Mouse (Mus musculus) left cerebral cortex, adult 18-20 months (tissue): Measurements from ENCODE around the gene Slc37a2. TPM values are rescaled to one million over a fixed set of nuclear protein-coding genes. Genes with fewer than 3 reads are reported as not detected.
"Not testable (repeated sequence)": the region's sequence is repeated elsewhere in the genome, so short reads cannot be mapped to it uniquely, and the experiment has no call there.

Experiments
- DNase-seq, 2 experiments: peaks; one replicate each; pipeline ENCODE4 v3.0.0; 2021 to 2022; ENCODE audit warnings: low spot score in 2 of 2, mixed read lengths in 1 of 2
- long read RNA-seq, 2 experiments: library from polyadenylated mRNA; stranded (forward); transcript quantifications; one replicate each; pipeline ENCODE4 v2.0.0; 2021
- total RNA-seq, 2 experiments: library from RNA; stranded (reverse); gene quantifications; 2 replicates each; pipeline ENCODE4 v1.2.3; 2021

The Slc37a2 gene
- 1 to 10 TPM; 1.3 TPM for total RNA-seq
- long read RNA-seq, experiment 1: 0 reads
- long read RNA-seq, experiment 2, full-length matches to known transcripts: 3 of 4 reads
- long read RNA-seq, experiment 2, partial matches to known transcripts: 1 of 4 reads
- long read RNA-seq, experiment 2, other reads (novel, unspliced or antisense): 0 of 4 reads

GRCm38 (mm10) chr9:37255149-37255888 is at the start of gene Slc37a2:
Slc37a2 (minus strand) TSS chr9:37255738.
- DNase-seq: peak; percentile 75 to 87

- no peak for DNase-seq
These were observed 46.2 kb upstream of the Slc37a2 start for GRCm38 (mm10) chr9:37301720-37302119.

- not testable (repeated sequence) for DNase-seq
These were observed 45.0 kb upstream of the Slc37a2 start for GRCm38 (mm10) chr9:37300501-37300900.

DNA sequence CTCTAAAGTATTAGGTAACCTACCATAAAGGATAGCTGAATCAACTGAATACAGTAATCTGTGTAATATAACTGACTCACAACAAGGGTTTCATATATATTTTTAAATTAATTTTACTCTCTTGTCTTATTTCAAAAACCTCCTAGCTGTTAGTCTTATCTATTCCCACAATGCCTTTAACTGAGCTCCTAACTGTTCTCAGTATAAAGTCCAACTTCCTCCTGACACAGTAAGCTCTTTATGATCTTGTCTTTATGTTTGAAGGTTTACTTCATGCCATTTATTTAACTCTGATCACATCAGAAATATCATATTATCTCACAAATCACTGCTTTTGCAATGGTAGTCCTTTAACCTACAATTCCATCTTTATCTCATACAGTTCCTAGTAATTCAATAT is 40.0 kb upstream of the Slc37a2 start:
- DNase-seq: no peak

GRCm38 (mm10) chr9:37266622-37267021 is 11.1 kb upstream of the Slc37a2 start:
- DNase-seq: no peak

DNA sequence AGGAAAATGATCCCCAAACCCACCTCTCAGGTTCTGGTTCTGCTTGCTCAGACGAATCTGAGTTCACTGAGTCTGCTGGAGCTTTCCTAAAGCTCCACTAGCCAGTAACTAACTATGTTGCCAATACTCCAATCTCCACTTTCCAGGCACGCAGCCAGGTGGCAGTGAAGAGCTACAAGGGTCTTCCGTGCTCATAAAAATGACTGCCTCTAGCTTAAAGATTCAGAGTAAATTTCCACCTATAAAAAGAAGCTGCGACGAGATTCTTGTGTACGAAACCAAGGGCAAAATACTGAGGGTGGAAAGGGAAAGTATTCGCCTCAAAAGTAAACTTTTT is 319 bp upstream of the Slc37a2 start:
- peak; percentile 42 to 49 for DNase-seq

DNA sequence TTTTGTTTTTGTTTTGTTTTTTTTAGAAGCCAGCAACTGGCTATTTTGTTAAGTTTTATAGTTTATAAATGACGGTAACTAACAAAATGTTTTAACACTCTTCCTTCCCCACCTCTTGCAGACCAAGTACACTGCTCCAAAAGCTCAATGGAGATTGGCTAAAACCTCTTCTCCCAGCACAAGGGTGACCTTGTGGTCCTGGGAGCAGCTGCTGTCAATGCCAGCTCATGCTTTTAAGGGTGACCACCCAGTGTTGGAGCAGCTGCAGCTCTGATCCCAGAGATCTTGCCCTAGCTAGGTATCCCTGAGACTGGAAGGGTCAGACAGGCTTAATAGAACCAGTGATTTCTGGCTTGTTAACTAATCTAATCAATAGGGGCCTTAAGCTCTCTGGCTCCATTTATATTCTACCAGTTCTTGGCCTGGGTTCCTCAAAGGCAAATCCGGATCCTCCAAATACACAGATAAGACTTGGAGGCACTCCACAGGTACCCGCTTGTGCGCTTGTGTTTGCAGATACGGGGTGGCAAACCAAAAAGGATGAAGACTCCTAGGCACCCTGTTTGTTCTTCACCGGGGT is 917 bp downstream of the Slc37a2 start:
- DNase-seq: no peak

GRCm38 (mm10) chr9:37250631-37251030 is 4.9 kb downstream of the Slc37a2 start:
- DNase-seq: no peak

- no peak for DNase-seq
These were observed 5.6 kb downstream of the Slc37a2 start for GRCm38 (mm10) chr9:37249976-37250375.

DNA sequence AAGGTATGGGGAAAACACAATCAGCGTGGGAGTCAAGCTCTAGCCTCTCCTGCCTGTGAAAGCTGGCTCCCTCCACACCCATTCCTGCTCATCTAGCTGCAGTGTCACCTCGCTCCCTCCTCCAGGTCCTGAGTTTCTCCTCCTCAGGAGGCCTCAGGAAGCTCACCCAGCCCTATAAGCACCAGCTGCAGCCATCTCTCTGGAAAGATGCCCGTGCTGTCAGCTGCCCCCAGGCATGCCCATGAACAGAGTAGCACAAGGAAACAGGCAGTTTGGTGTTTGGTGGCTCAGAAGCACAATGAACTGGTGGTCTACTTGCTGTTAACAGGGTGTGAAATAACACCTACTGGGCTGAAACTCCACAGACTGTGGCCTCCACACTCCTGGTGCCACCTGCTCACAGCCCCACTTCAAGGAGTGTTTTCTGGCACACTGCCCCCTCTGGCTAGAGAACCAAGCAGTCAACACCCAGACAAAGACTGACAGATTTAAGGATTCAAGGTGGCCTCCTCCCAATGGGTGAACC is 7.1 kb downstream of the Slc37a2 start:
- DNase-seq: no peak

DNA sequence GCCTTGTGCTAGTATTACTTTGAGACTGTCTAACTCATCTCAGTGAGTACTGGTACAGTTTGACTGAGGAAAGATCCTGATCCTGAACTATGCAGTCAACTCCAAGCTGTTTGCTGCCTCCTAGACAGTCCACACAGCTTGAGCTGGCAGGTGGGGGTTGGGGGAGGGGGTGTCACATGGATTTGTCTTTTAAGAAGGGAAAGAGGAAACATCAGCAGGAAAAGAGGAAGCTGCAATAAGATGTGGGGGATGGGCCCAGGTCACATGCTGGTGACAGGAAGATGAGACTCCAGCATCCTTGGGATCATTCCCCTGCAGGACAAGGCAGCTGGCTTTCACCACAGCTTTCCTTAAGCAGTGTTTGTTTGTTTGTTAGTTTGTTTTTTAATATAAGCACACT is 8.1 kb downstream of the Slc37a2 start:
- no peak for DNase-seq

DNA sequence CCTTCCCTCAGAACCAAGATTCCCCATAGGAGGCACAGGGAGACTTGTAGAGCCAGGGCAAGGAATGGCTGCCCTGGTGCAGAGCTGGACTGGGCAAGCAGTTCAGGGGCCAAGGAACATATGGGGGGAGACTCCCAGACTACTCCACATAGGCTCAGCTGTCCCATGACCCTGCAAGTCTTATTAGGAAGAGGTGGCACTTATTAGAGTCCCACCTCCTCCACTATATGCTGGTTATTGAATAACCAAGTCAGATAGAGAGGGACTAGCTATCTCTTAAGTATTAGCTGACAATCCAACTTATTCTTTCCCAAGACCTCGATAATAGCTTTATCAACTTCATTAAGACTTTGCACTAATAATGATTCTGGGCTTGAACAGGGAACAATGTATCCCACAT is 9.7 kb downstream of the Slc37a2 start:
- DNase-seq: no peak

DNA sequence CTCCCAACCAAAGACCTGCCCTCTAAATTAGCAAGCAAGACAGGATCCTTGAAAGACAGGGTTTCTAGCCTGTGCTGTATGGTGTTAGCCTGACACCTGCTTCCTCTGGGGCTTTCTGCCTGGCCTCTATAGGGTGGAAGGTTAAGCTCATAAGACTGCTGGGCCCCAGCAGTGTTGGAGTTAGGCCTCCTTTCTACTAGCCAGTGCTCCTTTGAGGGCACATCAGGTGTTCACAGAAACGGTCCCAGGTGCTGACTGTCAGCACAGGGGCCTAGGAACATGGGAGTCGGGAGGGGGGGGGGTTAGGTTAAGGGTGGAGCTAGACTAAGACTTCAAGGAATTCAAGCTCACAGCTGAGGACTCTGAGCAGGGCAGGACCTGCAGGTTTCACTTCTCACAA is 10.1 kb downstream of the Slc37a2 start:
- DNase-seq: no peak

- no peak for DNase-seq
These were observed 10.9 kb downstream of the Slc37a2 start for GRCm38 (mm10) chr9:37244600-37244999.

DNA sequence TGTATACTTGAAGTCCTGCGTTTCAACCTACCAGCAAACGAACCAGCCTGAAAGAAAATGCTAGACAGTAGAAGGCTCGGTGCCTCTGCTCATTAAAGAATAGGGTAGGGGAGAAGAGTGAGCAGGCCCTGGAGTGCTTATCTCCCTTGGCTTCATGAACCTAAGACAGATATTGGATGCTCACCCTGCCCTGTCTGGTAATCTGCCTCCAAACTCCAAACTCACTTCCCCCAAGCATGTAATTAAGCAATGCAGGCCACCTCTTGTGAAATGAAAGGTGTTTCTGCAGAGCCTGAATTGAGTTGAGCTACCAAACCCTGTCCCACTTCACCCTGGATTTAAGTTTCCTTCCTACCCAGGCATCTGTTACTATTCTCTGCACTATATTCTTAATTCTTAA is 12.8 kb downstream of the Slc37a2 start:
- no peak for DNase-seq

GRCm38 (mm10) chr9:37235951-37236737 is 19.4 kb downstream of the Slc37a2 start:
- no peak for DNase-seq

- DNase-seq: no peak
These were observed 23.0 kb downstream of the Slc37a2 start for GRCm38 (mm10) chr9:37232201-37233195.

DNA sequence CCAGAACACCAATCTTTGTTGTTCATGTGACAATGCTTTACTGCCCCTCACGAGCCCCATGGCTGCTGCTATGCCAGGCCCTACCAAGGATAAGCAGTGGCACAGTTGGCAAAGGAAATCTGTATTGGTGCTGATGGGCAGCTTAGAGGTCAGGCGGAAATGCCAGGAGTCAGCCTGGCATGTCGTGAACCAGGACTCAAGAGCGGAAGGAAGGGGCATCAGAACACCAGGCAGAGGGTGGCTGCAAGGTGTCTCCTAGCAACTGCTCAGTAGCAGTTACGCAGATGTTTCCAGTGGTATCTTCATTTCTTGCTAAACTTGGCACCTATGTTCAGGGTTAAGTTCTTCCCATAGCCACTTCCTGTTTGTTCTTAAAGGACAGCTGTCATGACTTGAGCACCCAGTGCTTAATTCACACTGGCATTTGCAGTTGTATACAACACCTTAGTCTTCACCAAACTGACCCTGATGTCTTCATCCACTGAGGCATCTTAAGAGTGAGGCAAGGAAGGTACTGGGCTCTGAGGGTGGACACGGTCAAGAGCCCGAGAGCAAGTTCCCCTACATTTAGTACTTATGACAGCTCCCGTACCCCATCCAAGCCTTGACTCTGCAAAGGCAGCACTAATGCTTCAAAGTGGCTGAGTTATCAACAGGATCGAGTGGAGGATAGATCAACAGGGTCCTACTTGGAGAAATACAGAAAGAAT is 24.9 kb downstream of the Slc37a2 start:
- DNase-seq: no peak

- DNase-seq: peak; percentile 72 to 74
These were observed 25.6 kb downstream of the Slc37a2 start for GRCm38 (mm10) chr9:37229880-37230325.

DNA sequence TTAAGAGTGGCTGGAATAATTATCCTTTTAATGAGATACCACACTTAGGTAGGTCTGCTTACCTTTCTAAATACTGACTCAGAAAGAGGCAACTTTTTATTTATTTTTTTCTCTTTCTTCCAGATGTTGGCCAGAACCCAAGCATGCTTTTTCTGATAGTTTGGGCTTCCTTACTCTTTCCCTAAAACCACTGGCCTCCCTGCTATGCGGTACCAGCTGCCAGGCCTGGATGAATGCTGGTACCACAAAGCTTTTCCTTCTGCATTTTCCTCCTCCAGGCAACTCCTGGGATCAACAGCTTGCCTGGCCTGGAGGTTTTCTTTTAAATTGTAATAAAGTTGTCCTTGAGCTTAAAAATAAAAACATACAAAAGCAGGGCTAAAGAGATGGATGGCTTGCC is 30.0 kb downstream of the Slc37a2 start:
- no peak for DNase-seq
